Mouse (Mus musculus): Measurements from ENCODE around the gene Tmem210. TPM values are rescaled to one million over a fixed set of nuclear protein-coding genes. Genes with fewer than 3 reads are reported as not detected.

Gene Tmem210
- polyA plus RNA-seq, 1 experiment from 2014 or later = not detected

DNA sequence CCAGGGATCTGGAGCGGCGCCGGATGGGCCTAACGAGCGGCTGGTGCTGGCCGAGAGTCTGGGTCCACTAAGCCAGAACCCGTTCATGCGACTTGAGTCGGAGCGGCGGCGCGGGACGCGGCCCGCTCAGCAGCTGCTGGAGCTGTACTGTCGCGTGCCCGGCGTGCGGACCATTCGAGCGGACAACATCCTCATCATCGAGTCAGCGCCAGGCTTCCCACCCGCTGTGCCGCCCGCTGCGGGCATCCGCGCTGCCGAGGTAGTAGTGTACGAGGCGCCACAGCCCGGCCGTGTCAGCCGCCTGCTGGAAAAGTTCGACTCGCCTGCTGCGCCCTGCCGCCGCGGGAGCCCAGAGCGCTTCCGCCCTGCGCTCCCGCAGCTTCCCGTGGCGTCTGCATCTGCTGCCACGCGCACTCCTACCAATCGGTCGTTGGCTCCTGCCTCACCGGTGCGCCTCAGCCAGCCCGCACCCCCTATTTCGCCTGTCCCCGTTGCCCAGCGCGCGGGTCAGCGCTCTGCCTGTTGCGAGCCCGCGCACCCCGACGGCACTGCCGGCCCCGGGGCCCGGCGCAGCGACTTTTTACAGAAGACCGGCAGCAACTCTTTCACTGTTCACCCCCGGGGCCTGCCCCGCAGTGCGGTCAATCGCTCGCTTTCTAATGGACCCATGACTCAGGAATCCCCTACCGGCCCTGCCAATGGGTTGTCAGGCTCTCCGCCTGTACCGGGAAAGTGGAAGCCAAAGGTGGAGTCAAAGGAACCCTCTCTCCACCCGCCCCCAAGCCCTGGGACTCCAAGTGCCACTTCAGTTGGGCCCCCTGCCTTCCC is 24.9 kb upstream of the Tmem210 start:
- ATAC-seq (replicated peaks; ENCODE audit: low FRiP score, low TSS enrichment, low read depth) = 0 out of 2 replicates have a peak, but pooled peaks have one; percentile 5
- no peak overlapping the region for H3K27ac ChIP-seq (ENCODE audit: low read depth)
- peak overlapping the region; percentile 76 for H3K4me2 ChIP-seq (ENCODE audit: low read length)

DNA sequence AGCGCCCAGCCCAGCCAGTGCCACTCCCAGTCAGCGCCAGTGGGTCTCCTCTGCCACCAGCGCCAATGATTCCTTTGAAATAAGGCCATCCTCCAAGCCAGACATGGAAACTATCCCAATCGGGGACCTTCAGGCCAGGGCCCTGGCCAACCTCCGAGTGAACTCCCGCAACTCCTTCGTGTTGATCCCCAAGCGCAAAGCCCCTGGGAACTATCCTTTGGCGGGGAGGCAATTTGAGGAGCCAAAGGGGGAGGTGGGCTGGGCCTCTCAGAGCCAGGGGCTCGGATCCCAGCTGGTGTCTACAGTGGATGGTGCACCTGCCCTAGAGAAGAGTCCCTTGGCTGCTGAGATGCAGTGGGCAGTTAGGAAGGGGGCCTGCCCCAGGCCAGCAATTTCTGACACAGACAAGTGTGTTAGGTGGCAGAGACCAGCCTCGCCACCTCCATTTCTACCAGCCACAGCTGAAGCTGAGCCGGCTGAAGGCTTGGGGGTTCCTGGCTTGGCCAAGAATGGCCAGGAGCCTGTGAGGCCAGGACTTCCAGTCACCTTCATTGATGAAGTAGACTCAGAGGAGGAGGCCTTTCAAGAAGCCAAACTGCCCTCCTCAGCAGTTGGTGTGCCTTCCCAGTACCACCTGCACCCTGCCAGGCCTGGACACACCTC is 24.2 kb upstream of the Tmem210 start:
- H3K27me3 ChIP-seq (replicated peaks; ENCODE audit: control insufficient read depth, insufficient read depth, low read length) = peaks cover 10% of the 10 kb centered on the region; the same call in 1 of the 2 replicates
- no peak overlapping the region for H3K27ac ChIP-seq (ENCODE audit: low read depth)
- H3K4me2 ChIP-seq (ENCODE audit: low read length) = peak overlapping the region; percentile 76
- H3K9me3 ChIP-seq (ENCODE audit: control insufficient read depth, low read length) = no peaks in the 10 kb centered on the region
- peak overlapping the region; percentile 46 for H3K9ac ChIP-seq (ENCODE audit: low read length)
- no peak for DNase-seq (ENCODE audit: low spot score)
- H3K4me3 ChIP-seq (ENCODE audit: low read depth, low read length) = peak overlapping the region; percentile 83
- peaks cover 5% of the 10 kb centered on the region; the same call in 1 of the 2 replicates for H3K36me3 ChIP-seq (ENCODE audit: control insufficient read depth, insufficient read depth, low read length)
- ATAC-seq (replicated peaks; ENCODE audit: low FRiP score, low TSS enrichment, low read depth) = no peak
- WGBS = 22% methylated on average over 12 of the region's 12 CpGs
- peaks cover 20% of the 10 kb centered on the region for H3K4me1 ChIP-seq (replicated peaks; ENCODE audit: control insufficient read depth, insufficient read depth, low read length)

More for the DNA sequence above, 24.9 kb upstream of the Tmem210 start:
- peak overlapping the region; percentile 46 for H3K9ac ChIP-seq (ENCODE audit: low read length)
- no peaks in the 10 kb centered on the region for H3K36me3 ChIP-seq (ENCODE audit: control insufficient read depth, insufficient read depth, low read length)
- H3K4me3 ChIP-seq (ENCODE audit: low read depth, low read length) = peak overlapping the region; percentile 83
- peaks cover 20% of the 10 kb centered on the region for H3K4me1 ChIP-seq (replicated peaks; ENCODE audit: control insufficient read depth, insufficient read depth, low read length)
- no peaks in the 10 kb centered on the region for H3K9me3 ChIP-seq (ENCODE audit: control insufficient read depth, low read length)
- DNase-seq (ENCODE audit: low spot score) = no peak
- under 1% methylated on average over 76 of the region's 82 CpGs for WGBS
- H3K27me3 ChIP-seq (replicated peaks; ENCODE audit: control insufficient read depth, insufficient read depth, low read length) = peaks cover 10% of the 10 kb centered on the region; the same call in 1 of the 2 replicates

DNA sequence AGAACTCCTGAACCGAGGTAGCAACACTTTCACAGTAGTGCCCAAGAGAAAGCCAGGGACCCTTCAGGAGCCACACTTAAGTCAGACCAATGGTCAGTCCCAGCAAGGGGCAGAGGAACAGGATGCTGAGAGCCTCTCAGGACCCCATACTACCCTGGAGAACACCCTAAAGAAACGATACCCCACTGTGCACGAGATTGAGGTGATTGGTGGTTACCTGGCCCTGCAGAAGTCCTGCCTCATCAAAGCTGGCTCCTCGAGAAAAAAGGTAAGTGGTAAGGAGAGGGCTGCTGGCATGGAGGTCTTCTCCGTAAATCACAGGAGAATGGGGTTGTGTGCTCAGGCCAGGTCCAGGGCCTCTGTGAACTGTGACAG is 23.7 kb upstream of the Tmem210 start:
- no peak overlapping the region for H3K4me3 ChIP-seq (ENCODE audit: low read depth, low read length)
- WGBS = 73% methylated on average over 5 of the region's 5 CpGs
- no peak overlapping the region for H3K4me2 ChIP-seq (ENCODE audit: low read length)
- peaks cover 10% of the 10 kb centered on the region; the same call in 1 of the 2 replicates for H3K27me3 ChIP-seq (replicated peaks; ENCODE audit: control insufficient read depth, insufficient read depth, low read length)
- peaks cover 7% of the 10 kb centered on the region; the same call in 1 of the 2 replicates for H3K36me3 ChIP-seq (ENCODE audit: control insufficient read depth, insufficient read depth, low read length)
- peaks cover 20% of the 10 kb centered on the region for H3K4me1 ChIP-seq (replicated peaks; ENCODE audit: control insufficient read depth, insufficient read depth, low read length)
- DNase-seq (ENCODE audit: low spot score) = no peak
- no peak overlapping the region for H3K9ac ChIP-seq (ENCODE audit: low read length)
- ATAC-seq (replicated peaks; ENCODE audit: low FRiP score, low TSS enrichment, low read depth) = no peak
- no peaks in the 10 kb centered on the region for H3K9me3 ChIP-seq (ENCODE audit: control insufficient read depth, low read length)
- H3K27ac ChIP-seq (ENCODE audit: low read depth) = no peak overlapping the region

DNA sequence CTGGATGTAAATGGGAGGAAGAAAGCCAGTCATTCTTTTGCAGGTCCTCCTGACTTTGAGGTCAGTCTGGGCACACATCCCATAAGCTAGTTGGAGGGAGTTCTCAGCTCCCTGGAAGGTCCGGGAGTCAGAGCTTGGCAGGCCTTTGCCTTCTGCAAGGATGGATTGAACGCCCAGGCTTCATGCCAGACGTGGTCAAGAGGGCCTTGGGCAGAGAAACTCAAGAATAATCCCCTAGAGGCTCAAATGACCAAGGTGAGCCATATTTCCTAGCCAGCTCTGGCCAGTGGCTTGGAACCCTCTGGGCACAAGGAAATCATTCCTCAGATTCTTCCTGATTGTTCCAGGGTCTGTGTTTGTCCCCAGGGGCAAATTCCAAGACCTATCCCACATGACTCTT is 23.1 kb upstream of the Tmem210 start:
- ATAC-seq (replicated peaks; ENCODE audit: low FRiP score, low TSS enrichment, low read depth) (no peak), DNase-seq (ENCODE audit: low spot score) (no peak)
- 80% methylated on average over 3 of the region's 3 CpGs for WGBS
- Histone ChIP-seq H3K4me2 (ENCODE audit: low read length) (peak overlapping the region; percentile 27; the same call in 1 of the 2 replicates), H3K27ac (ENCODE audit: low read depth) (no peak overlapping the region), H3K36me3 (ENCODE audit: control insufficient read depth, insufficient read depth, low read length) (peaks cover 13% of the 10 kb centered on the region), H3K9ac (ENCODE audit: low read length) (no peak overlapping the region), H3K9me3 (ENCODE audit: control insufficient read depth, low read length) (no peaks in the 10 kb centered on the region), H3K4me1 (replicated peaks; ENCODE audit: control insufficient read depth, insufficient read depth, low read length) (peaks cover 20% of the 10 kb centered on the region), H3K27me3 (replicated peaks; ENCODE audit: control insufficient read depth, insufficient read depth, low read length) (peaks cover 10% of the 10 kb centered on the region; the same call in 1 of the 2 replicates), H3K4me3 (ENCODE audit: low read depth, low read length) (no peak overlapping the region)

DNA sequence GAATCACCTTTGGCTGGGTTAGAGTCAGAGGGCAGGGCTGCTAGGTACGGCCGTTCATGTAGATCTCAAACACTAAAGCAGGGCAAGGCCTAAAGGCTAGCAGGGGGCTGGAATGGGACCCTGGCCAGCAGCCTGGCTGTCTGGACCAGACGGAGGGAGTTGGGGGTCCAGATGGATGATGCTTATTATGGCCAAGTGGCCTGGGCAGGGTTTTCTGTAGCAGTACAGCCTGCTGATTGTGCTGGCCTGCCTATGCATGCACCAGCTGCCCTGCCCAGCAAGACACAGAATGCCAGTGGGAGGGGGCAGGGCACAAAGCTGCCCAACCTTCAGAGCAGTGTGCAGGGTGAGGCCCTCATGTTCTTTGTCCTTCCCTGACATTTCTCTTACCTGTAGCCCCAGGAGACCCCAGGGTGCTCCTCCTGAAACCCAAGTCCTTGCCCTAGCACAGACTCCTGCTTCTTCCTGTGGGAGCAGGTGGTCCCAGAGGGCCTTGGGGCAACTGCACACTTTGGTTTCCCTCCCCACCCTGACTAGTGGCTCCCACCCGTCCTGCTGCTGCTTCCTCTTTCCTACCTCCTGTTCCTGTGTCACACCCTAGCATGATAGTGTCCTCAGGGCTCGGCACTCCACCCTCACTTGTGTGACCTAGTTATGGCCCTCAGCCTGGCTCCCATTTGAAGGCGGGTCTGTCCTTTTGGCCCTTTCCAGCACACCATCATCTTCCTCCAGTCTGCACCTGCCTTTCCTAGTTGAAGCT is 21.9 kb upstream of the Tmem210 start:
- no peak overlapping the region for H3K4me3 ChIP-seq (ENCODE audit: low read depth, low read length)
- DNase-seq (ENCODE audit: low spot score) (no peak), ATAC-seq (replicated peaks; ENCODE audit: low FRiP score, low TSS enrichment, low read depth) (no peak)
- H3K4me1 ChIP-seq (replicated peaks; ENCODE audit: control insufficient read depth, insufficient read depth, low read length) = peaks cover 26% of the 10 kb centered on the region
- H3K27me3 ChIP-seq (replicated peaks; ENCODE audit: control insufficient read depth, insufficient read depth, low read length) = peaks cover 10% of the 10 kb centered on the region; the same call in 1 of the 2 replicates
- WGBS = 69% methylated on average over 6 of the region's 6 CpGs
- H3K4me2 ChIP-seq (ENCODE audit: low read length) = peak overlapping the region; percentile 27
- H3K27ac ChIP-seq (ENCODE audit: low read depth) = no peak overlapping the region
- H3K36me3 ChIP-seq (ENCODE audit: control insufficient read depth, insufficient read depth, low read length) = peaks cover 24% of the 10 kb centered on the region
- H3K9me3 ChIP-seq (ENCODE audit: control insufficient read depth, low read length) = no peaks in the 10 kb centered on the region
- 0 out of 2 replicates have a peak overlapping the region, but pooled peaks have one; percentile 11 for H3K9ac ChIP-seq (ENCODE audit: low read length)

DNA sequence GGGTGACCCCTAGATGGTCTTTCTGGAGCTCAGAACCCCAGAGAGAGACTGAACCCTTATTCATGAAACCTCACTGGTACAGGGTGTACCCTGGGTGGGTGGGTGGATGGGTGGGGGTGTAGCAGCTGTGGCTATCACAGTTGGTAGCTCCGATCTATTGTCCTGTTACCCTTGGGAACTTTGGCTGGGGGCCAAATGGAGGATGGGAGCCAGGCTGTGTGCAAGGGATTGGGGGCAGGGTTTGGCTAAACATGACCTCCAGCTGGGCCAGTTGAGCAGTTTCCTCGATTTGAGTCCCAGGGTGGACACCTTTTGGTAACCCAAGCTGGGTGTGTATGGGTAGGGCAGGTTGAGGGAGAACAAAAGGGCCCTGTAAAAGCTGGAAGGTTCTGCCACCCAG is 21.2 kb upstream of the Tmem210 start:
- Histone ChIP-seq H3K9me3 (ENCODE audit: control insufficient read depth, low read length) (no peaks in the 10 kb centered on the region), H3K27me3 (replicated peaks; ENCODE audit: control insufficient read depth, insufficient read depth, low read length) (peaks cover 10% of the 10 kb centered on the region; the same call in 1 of the 2 replicates), H3K4me1 (replicated peaks; ENCODE audit: control insufficient read depth, insufficient read depth, low read length) (peaks cover 32% of the 10 kb centered on the region), H3K4me2 (ENCODE audit: low read length) (0 out of 2 replicates have a peak overlapping the region, but pooled peaks have one; percentile 27), H3K9ac (ENCODE audit: low read length) (no peak overlapping the region), H3K27ac (ENCODE audit: low read depth) (no peak overlapping the region), H3K4me3 (ENCODE audit: low read depth, low read length) (no peak overlapping the region), H3K36me3 (ENCODE audit: control insufficient read depth, insufficient read depth, low read length) (peaks cover 24% of the 10 kb centered on the region)
- no peak for DNase-seq (ENCODE audit: low spot score)
- 56% methylated on average over 2 of the region's 2 CpGs for WGBS
- ATAC-seq (replicated peaks; ENCODE audit: low FRiP score, low TSS enrichment, low read depth) = no peak

DNA sequence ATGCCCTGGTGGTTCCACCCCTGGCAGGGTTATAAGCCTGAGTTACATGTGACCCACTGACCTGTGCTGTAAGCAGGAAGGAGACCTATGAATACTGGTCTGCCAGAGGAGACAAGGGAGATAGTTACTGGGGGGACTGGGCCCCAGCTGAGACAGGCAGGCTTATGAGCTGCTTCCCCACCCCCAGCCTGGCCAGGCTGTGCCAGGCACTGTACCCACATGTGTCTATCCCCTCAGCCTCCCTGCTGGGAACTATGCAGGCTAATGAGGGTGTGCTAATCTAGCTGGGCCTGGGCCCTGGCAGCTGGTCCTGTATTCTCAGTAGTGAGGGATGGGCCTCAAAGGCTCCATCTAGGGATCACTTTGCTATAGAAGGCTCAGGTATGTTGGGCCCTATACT is 20.7 kb upstream of the Tmem210 start:
- no peaks in the 10 kb centered on the region for H3K9me3 ChIP-seq (ENCODE audit: control insufficient read depth, low read length)
- H3K27ac ChIP-seq (ENCODE audit: low read depth) = no peak overlapping the region
- DNase-seq (ENCODE audit: low spot score) (no peak), ATAC-seq (replicated peaks; ENCODE audit: low FRiP score, low TSS enrichment, low read depth) (no peak)
- H3K4me3 ChIP-seq (ENCODE audit: low read depth, low read length) = no peak overlapping the region
- H3K9ac ChIP-seq (ENCODE audit: low read length) = 0 out of 2 replicates have a peak overlapping the region, but pooled peaks have one; percentile 20
- peaks cover 32% of the 10 kb centered on the region for H3K4me1 ChIP-seq (replicated peaks; ENCODE audit: control insufficient read depth, insufficient read depth, low read length)
- H3K4me2 ChIP-seq (ENCODE audit: low read length) = no peak overlapping the region
- peaks cover 10% of the 10 kb centered on the region; the same call in 1 of the 2 replicates for H3K27me3 ChIP-seq (replicated peaks; ENCODE audit: control insufficient read depth, insufficient read depth, low read length)
- H3K36me3 ChIP-seq (ENCODE audit: control insufficient read depth, insufficient read depth, low read length) = peaks cover 24% of the 10 kb centered on the region

DNA sequence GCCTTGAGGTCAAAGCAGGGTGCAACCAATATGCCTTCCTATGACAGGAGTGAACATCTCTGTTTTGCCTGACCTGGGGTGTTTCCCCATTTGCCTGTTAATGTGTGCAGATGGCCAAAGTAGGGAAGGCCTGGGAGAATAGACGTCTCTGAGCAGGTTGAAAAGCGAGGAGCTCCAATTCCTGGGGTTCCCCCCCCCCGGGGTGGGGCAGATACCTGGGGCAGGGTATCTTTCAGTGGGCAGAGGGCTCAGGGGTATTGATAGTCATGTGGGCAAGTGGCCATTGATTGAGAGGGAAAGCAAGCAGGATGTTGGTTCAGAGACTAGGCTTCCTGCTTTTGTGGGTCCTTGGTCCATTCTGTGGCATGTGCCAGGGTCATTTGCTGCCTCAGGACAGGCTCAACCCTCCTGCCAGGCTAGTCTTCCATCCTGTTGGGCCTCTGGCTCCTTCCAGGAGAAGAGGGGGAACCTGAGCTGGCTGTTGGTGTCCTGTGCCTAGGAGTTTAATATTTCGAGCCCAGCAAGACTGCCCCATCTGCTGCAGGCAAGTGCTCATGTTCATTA is 20.1 kb upstream of the Tmem210 start:
- H3K36me3 ChIP-seq (ENCODE audit: control insufficient read depth, insufficient read depth, low read length) = peaks cover 24% of the 10 kb centered on the region
- no peaks in the 10 kb centered on the region for H3K9me3 ChIP-seq (ENCODE audit: control insufficient read depth, low read length)
- no peak overlapping the region for H3K4me3 ChIP-seq (ENCODE audit: low read depth, low read length)
- DNase-seq (ENCODE audit: low spot score) (no peak), ATAC-seq (replicated peaks; ENCODE audit: low FRiP score, low TSS enrichment, low read depth) (no peak)
- H3K4me2 ChIP-seq (ENCODE audit: low read length) = no peak overlapping the region
- 0 out of 2 replicates have a peak overlapping the region, but pooled peaks have one; percentile 20 for H3K9ac ChIP-seq (ENCODE audit: low read length)
- 67% methylated on average over 4 of the region's 4 CpGs for WGBS
- peaks cover 10% of the 10 kb centered on the region; the same call in 1 of the 2 replicates for H3K27me3 ChIP-seq (replicated peaks; ENCODE audit: control insufficient read depth, insufficient read depth, low read length)
- peaks cover 32% of the 10 kb centered on the region for H3K4me1 ChIP-seq (replicated peaks; ENCODE audit: control insufficient read depth, insufficient read depth, low read length)
- H3K27ac ChIP-seq (ENCODE audit: low read depth) = no peak overlapping the region
